Mouse (Mus musculus): ENCODE results near the gene Plekhd1. TPM values are rescaled to one million over a fixed set of nuclear protein-coding genes. Genes with fewer than 3 reads are reported as not detected.

The Plekhd1 gene
- polyA plus RNA-seq (2015; fragmentation: Nextera tagmentation; extraction: Ambion mirVana): 3.1 and 3.2 TPM in 2 replicates

DNA sequence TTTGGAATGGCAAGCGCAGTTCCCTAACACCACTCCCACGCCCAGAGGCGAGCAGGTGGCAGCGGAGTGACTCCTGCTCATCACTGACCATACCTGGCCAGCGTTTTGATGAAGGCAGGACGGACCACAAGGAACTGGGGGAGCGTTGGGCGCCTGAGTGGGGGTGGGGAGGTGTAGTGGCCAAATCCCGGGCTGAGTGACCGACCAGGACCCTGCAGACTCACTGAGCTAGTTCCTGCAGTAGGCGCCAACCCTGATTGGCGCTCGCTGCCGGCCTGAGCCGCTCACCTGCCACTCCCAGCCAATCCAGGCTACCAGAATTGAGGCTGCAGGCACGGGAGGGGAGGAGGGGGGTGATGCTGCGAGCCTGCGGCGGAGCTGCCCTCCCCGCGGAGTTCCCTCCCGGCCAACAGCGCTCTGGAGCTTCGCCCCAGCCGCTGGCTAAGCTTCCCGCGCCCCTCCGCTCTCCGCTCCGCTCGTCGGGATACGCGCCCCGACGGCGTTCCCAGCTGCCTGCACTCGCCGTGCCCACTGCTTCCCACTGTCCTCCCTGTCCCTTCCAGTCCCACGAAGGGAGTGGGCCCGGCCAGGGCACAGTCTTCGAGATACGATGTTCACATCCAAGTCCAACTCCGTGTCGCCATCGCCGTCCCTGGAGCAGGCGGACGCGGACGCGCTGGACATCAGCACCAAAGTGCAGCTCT, at the start of gene Plekhd1:
Plekhd1 (plus strand) TSS at position 323 of the 704 bp plus-strand sequence.
- Histone ChIP-seq H3K27me3 (peaks cover 65% of the 10 kb centered on the region), H3K9ac (peak within 1 kb of the TSS; percentile 63), H3K4me3 (peak within 1 kb of the TSS; percentile 44), H3K4me2 (peak within 1 kb of the TSS; percentile 64), H3K36me3 (no peaks in the 10 kb centered on the region), H3K27ac (no peak within 1 kb of the TSS), H3K4me1 (replicated peaks) (peaks cover 30% of the 10 kb centered on the region), H3K9me3 (no peaks in the 10 kb centered on the region)
- WGBS: 1% methylated on average over 44 of the region's 52 CpGs
- peak; percentile 77 for ATAC-seq (ENCODE audit: low FRiP score)

DNA sequence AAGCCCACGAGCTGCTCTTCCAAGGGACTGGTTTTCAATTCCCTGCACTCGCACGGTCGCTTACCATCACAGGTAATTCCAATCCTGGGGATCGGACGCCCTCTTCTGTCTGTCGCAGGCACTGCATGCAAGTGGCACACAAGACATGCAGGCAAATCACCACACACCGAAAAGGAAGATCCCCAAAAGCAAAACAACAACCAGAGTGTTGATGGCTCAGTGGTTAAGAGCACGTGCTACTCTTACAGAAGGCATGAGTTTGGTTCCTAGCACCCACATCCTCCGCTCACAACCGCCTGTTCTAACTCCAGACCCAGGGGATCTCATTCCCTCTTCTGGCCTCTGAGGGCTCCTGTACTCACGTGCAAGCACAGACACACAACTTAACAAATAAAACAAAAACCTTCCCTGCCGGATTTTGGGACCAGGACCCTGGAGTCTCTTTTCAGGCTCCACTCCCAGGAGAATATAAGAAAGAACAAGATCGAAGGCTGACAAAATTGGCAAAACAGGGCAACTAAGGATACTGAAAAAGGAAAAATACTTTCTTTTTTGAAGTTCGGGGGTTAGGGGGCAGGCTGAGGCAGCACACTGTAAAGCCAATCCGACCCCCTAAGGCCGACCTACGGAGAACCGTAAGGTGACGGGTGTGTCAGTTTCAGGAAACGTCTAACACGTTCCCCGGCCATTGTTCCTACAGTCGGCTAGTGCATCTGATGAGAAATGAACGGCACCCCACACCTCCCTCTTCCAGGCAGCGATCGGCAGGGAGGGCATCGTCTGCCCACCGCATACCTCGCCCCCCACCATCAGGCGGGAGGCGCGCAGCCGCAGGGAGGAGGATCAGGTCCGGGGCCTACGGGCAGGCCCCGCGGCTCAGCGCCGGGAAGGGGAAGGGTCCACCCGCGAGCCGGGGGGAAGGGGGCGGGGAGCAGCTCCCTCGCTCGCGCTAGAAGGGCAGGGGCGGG, 49.4 kb upstream of the Plekhd1 start:
- Histone ChIP-seq H3K9ac (peak overlapping the region; percentile 98), H3K9me3 (no peaks in the 10 kb centered on the region), H3K36me3 (peaks cover 38% of the 10 kb centered on the region), H3K27me3 (no peaks in the 10 kb centered on the region), H3K4me1 (replicated peaks) (peaks cover 49% of the 10 kb centered on the region), H3K27ac (peak overlapping the region; percentile 95), H3K4me3 (peak overlapping the region; percentile 94), H3K4me2 (peak overlapping the region; percentile 90)
- peak; percentile 74 for ATAC-seq (ENCODE audit: low FRiP score)
- 2% methylated on average over 48 of the region's 48 CpGs for WGBS

DNA sequence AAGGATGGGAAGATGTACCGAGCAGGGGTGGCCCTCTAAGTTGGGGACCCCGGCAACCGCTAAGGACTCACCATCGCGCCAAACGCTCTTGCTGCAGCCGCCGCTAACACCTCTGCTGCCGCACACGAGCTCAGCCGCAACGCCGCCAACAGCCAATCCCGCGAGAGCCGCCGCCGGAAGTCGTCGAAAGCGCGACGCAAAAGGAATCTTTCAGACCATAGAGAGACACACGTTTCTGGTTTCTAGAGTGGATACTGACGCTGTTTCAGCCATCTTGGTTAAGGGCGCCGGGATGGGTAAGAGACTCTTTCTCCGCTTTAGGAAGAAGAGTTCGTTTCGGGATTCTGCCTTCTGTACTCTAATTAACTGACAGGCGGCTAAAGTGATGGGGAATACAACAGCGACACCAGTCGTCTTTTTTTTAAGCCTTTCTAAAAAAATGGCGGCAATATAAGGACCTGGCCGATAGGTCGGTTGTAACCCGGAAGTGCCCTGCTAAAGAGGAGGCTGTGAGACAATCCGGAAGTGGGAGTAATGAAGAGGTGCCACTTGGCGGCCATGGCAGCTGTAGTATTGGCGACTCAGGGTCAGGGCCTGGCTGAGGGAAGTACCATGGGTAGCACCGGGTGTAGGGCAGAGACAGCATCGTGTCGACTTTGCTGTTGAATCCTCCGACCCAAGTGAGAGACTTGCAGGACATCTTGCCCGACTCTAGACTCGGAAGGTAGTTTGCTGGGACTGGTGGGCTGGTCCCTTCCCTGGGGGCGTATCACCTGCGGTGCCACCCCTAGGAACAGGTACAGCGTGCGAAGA, 48.5 kb upstream of the Plekhd1 start, which contains the start of the genes Slc39a9 and Erh:
Slc39a9 (plus strand) TSS at position 191 of the 813 bp plus-strand sequence.
Erh (minus strand) TSS at position 649 of the 813 bp plus-strand sequence.
- Histone ChIP-seq H3K27ac (peak within 1 kb of the TSS; percentile 95), H3K36me3 (peaks cover 37% of the 10 kb centered on the region), H3K27me3 (no peaks in the 10 kb centered on the region), H3K9me3 (no peaks in the 10 kb centered on the region), H3K4me2 (peak within 1 kb of the TSS; percentile 93), H3K4me1 (replicated peaks) (peaks cover 57% of the 10 kb centered on the region), H3K9ac (peak within 1 kb of the TSS; percentile 98), H3K4me3 (peak within 1 kb of the TSS; percentile 94)
- WGBS: under 1% methylated on average over 50 of the region's 50 CpGs
- peak; percentile 98 for ATAC-seq (ENCODE audit: low FRiP score)

DNA sequence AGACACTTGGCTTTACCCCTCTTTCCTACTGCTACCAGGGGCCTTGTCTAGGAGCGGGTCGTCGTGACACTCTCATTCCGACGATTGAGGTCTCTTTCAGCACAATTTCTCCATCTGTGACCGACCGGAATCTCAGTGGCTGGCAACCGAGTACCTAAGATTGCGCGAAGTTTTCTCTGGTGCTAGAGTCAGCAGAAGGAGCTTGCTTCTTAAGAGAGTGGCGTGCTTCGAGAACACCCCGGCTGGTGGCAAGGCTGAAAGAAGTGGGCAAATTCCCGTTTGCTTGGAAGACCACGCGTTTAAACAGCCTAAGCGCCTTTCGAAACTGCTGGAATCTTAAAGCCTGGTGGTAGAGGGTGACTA, 47.9 kb upstream of the Plekhd1 start:
- Histone ChIP-seq H3K27ac (peak overlapping the region; percentile 8; the same call in 1 of the 2 replicates), H3K36me3 (peaks cover 34% of the 10 kb centered on the region), H3K9me3 (no peaks in the 10 kb centered on the region), H3K4me2 (peak overlapping the region; percentile 93), H3K4me3 (peak overlapping the region; percentile 94), H3K9ac (peak overlapping the region; percentile 98), H3K4me1 (replicated peaks) (peaks cover 58% of the 10 kb centered on the region), H3K27me3 (no peaks in the 10 kb centered on the region)
- WGBS: 9% methylated on average over 18 of the region's 18 CpGs
- no peak for ATAC-seq (ENCODE audit: low FRiP score)

- H3K4me3 ChIP-seq: peak overlapping the region; percentile 94; the same call in 1 of the 2 replicates
Observed at GRCm38 (mm10) chr12:80646377-80646776, 46.0 kb upstream of the Plekhd1 start.

DNA sequence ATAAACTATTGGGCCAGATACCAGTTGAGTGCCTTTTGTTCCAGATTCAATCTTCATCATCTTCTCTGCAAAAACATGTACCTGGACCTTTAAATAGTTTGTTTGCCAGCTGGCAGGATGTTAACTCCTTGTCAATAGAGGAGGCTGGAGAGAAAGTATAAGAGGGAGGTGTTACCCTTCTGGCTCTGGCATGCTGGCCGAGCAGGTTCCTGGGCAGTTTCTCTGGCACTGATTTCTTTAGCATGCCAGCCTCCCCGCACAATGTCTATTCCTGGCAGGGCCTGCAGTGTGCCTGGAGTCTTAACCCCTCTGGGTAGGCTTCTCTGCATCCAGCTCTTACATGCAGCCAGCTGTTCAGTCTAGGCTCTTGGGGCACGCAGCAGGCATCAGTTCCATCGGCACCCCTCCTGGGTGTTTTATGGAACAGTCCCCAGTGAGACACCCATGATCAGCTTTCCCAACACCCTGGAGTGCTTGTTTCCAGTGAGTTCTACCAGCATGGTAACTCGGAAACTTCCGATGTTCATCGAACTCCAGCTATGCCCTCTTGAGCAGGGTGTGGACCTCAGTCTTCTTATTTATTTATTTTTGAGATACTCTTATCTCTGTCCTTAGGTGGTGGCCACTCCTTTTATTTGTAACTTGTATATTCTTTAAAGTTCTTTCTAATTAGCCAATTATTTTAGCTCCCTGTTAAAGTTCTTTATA, 38.3 kb upstream of the Plekhd1 start:
- H3K9ac ChIP-seq: no peak overlapping the region
- no peak overlapping the region for H3K27ac ChIP-seq
- WGBS: 91% methylated on average over 7 of the region's 7 CpGs
- no peak overlapping the region for H3K4me2 ChIP-seq
- no peaks in the 10 kb centered on the region for H3K27me3 ChIP-seq
- no peaks in the 10 kb centered on the region for H3K4me1 ChIP-seq (replicated peaks)
- ATAC-seq (ENCODE audit: low FRiP score): no peak
- H3K36me3 ChIP-seq: peaks cover 2% of the 10 kb centered on the region; the same call in 1 of the 2 replicates
- H3K4me3 ChIP-seq: no peak overlapping the region
- no peaks in the 10 kb centered on the region for H3K9me3 ChIP-seq

More at GRCm38 (mm10) chr12:80646377-80646776, 46.0 kb upstream of the Plekhd1 start:
- peak overlapping the region; percentile 93 for H3K4me2 ChIP-seq
- no peak overlapping the region for H3K27ac ChIP-seq
- ATAC-seq (ENCODE audit: low FRiP score): no peak
- H3K36me3 ChIP-seq: peaks cover 15% of the 10 kb centered on the region; the same call in 1 of the 2 replicates
- H3K4me1 ChIP-seq (replicated peaks): peaks cover 57% of the 10 kb centered on the region
- H3K27me3 ChIP-seq: no peaks in the 10 kb centered on the region
- peak overlapping the region; percentile 98; the same call in 1 of the 2 replicates for H3K9ac ChIP-seq
- H3K9me3 ChIP-seq: no peaks in the 10 kb centered on the region
- WGBS: 98% methylated on average over 3 of the region's 3 CpGs

DNA sequence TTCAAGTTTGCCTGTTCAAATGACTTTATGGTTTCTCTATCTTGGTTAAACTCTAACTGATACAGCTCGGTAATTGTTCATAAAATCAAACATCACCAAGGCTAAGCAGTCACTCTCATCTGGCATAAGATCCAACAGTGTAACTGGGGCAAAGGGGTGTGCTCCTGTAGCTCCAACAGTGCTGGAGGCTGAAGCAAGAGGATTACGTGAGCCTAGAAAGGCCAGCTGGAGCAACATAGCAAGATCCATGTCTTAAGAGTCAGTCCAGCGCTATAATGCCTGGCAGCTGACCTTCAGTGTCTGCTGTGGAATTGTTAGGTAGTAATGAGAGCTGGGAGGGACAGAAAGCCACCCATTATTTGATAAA, 37.7 kb upstream of the Plekhd1 start:
- no peak for ATAC-seq (ENCODE audit: low FRiP score)
- Histone ChIP-seq H3K27ac (no peak overlapping the region), H3K4me1 (replicated peaks) (no peaks in the 10 kb centered on the region; the same call in 1 of the 2 replicates), H3K4me3 (no peak overlapping the region), H3K36me3 (no peaks in the 10 kb centered on the region), H3K9me3 (no peaks in the 10 kb centered on the region), H3K9ac (no peak overlapping the region), H3K27me3 (no peaks in the 10 kb centered on the region), H3K4me2 (no peak overlapping the region)
- 92% methylated on average over 3 of the region's 3 CpGs for WGBS

DNA sequence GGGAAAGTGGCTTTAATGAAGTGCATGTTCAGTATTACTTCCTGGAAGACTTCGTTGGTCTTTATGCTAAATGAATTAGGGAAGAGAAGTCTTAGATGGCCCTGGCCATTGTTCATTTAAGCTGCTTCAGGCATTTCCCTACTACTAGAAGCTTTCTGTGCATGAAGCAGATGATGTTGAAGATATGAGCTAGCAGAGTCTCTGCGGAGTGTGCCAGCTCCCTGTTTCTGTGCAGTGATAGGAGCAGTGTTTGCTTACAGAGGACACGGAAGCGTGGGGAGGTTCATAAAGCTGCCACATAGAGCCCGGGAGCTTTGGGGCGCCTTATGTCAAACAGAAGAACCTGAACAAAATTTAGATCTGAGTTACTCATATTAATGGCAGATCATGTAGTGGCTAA, 33.7 kb upstream of the Plekhd1 start:
- no peak overlapping the region for H3K4me3 ChIP-seq
- WGBS: 93% methylated on average over 6 of the region's 6 CpGs
- no peak overlapping the region for H3K27ac ChIP-seq
- H3K27me3 ChIP-seq: no peaks in the 10 kb centered on the region
- H3K4me1 ChIP-seq (replicated peaks): no peaks in the 10 kb centered on the region; the same call in 1 of the 2 replicates
- H3K9ac ChIP-seq: no peak overlapping the region
- no peak overlapping the region for H3K4me2 ChIP-seq
- ATAC-seq (ENCODE audit: low FRiP score): no peak
- no peaks in the 10 kb centered on the region for H3K9me3 ChIP-seq
- H3K36me3 ChIP-seq: peaks cover 16% of the 10 kb centered on the region

DNA sequence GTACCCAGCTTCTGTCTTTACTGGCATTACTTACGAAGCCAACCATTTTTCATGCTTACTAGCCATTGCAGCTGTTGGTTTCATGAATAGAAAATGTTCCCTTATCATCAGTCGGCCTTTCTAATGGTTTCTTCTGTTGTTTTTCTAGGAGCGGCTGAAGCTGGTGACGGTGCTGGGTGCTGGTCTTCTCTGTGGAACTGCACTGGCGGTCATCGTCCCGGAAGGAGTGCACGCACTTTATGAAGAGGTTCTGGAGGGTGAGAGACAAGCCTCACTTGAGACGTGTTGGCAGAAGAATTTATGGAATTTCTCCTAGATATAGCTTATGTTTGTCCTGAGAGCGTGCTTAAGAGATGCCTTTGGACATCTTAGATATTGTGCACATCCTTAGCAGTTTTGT, 30.1 kb upstream of the Plekhd1 start:
- Histone ChIP-seq H3K9ac (no peak overlapping the region), H3K4me2 (no peak overlapping the region), H3K4me3 (no peak overlapping the region), H3K27me3 (no peaks in the 10 kb centered on the region), H3K36me3 (peaks cover 27% of the 10 kb centered on the region), H3K27ac (no peak overlapping the region), H3K9me3 (no peaks in the 10 kb centered on the region), H3K4me1 (replicated peaks) (no peaks in the 10 kb centered on the region; the same call in 1 of the 2 replicates)
- WGBS: 95% methylated on average over 10 of the region's 10 CpGs
- no peak for ATAC-seq (ENCODE audit: low FRiP score)

GRCm38 (mm10) chr12:80663935-80664334, 28.5 kb upstream of the Plekhd1 start:
- Histone ChIP-seq H3K4me2 (no peak overlapping the region), H3K27me3 (no peaks in the 10 kb centered on the region), H3K27ac (no peak overlapping the region), H3K9ac (no peak overlapping the region), H3K4me3 (no peak overlapping the region), H3K4me1 (replicated peaks) (no peaks in the 10 kb centered on the region; the same call in 1 of the 2 replicates), H3K36me3 (peaks cover 37% of the 10 kb centered on the region), H3K9me3 (no peaks in the 10 kb centered on the region)
- 87% methylated on average over 2 of the region's 2 CpGs for WGBS
- ATAC-seq (ENCODE audit: low FRiP score): no peak

GRCm38 (mm10) chr12:80668391-80668790, 24.0 kb upstream of the Plekhd1 start:
- H3K27me3 ChIP-seq: no peaks in the 10 kb centered on the region
- H3K36me3 ChIP-seq: peaks cover 33% of the 10 kb centered on the region
- H3K9ac ChIP-seq: no peak overlapping the region
- H3K4me2 ChIP-seq: no peak overlapping the region
- no peak overlapping the region for H3K4me3 ChIP-seq
- 95% methylated on average over 2 of the region's 2 CpGs for WGBS
- no peaks in the 10 kb centered on the region for H3K9me3 ChIP-seq
- H3K4me1 ChIP-seq (replicated peaks): no peaks in the 10 kb centered on the region
- ATAC-seq (ENCODE audit: low FRiP score): no peak
- no peak overlapping the region for H3K27ac ChIP-seq
